Mouse (Mus musculus) A20 (cell line): Measurements from ENCODE around the gene Olfr877.

ENCODE experiments used
- DNase-seq: peaks from one replicate; pipeline ENCODE4 v3.0.0-alpha.2; 2011; ENCODE audit warnings: low read depth, low spot score

Olfr877 gene

DNA sequence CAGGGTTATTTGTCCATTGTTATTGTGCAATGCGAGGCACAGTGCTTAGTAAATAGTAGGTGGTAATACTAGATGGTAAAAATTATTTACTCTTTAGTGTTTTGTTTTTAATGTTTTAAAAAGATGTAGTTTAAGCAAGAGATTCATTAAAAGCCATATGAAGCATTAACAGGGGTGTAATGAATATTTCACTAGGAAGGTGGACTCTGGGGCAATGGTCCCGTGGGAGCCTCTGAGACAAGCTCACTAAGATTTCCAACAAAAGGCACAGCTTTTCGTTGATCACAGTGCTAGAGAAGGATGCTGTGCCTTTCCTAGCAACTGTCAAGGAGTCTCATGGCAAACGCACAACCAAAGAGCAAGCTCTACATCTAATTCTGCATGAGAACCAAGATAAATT lies at the start of gene Olfr877:
TSS of gene Olfr877 (plus strand) at position 301 of the 400 bp plus-strand sequence.
- no peak for DNase-seq

- DNase-seq, result no peak
Measured at GRCm38 (mm10) chr9:37807235-37807634, 46.8 kb upstream of the Olfr877 start.

GRCm38 (mm10) chr9:37808456-37808855 lies 45.6 kb upstream of the Olfr877 start:
- DNase-seq, result no peak

- DNase-seq, result no peak
Measured at GRCm38 (mm10) chr9:37808976-37809375, 45.1 kb upstream of the Olfr877 start.

DNA sequence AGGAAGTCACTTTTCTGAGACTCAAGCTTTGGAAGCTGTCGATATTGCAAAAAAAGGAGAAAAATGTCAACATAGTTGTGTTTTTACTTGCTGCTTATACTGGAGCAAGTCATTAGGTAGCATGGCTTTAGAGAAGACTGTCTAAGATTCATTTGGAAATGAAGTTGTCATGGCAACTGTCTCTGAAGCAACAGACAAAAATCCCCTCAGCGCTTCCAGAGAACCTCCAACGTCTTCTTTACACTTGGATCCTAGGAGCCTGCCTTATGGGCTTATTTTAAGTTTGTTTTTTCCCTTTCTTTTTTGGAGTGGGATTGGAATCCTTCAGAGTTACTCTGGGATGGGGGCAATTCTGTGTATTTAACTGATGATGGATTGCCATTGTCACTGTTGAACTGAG lies 39.4 kb upstream of the Olfr877 start:
- DNase-seq, result no peak

DNA sequence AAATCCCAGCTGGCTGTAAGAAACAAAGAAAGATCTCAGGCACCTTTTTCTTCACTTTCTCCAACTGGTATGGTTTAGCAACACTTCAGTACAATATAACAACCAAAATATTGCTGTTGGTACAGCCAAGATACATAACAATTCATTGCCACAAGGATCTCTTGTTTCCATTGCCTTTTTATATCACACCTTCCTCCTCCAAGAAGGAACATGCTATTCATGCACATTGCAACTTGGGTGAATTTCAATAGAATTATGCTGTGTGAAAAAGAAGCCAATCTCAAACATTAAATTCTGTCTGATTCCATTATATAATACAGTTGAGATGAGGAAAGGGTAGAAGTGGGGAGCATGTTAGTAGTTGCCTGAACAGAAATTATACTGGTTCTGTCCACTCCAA lies 24.2 kb upstream of the Olfr877 start:
- no peak for DNase-seq

DNA sequence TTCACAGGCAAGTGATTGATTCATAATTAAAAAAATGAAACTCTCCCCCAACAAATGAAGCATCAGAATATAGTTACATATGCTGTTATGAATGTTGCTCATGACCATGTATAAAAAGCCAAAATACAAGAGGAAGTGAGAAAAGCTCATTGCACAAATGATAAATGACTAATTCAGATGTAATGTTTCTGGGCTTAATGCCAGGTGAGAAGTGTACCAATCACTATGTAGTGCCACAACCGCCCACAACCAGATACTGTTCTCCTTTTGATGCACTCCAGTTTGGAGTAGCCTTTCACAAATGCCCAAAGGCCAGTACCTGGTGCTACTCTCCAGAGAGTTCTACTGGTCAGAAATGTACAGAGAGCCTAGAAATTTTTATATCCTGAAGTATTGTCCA lies 20.7 kb upstream of the Olfr877 start:
- DNase-seq, result no peak

GRCm38 (mm10) chr9:37849267-37849666 lies 4.8 kb upstream of the Olfr877 start:
- DNase-seq, result no peak

- no peak for DNase-seq
Measured at GRCm38 (mm10) chr9:37863325-37863724, 9.3 kb downstream of the Olfr877 start.

DNA sequence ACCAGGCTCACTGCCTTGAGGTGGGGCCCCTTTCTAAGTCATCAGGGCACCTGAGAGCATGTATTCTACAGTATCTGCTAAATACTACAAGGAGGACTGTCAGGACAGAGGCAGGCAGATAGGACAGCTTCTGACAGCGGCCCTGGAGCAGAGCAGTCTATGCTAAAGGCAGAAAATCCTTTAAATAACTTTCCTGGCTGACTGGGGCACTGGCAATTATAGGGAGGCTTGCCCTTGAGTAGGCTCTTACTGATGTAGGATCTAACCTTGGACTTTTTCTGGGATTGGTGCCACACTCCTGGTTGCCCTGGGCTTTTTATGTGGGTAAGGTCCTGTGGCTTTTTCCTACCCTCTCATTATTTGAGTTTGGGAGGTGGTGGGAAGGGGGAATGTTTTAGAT lies 16.2 kb downstream of the Olfr877 start:
- DNase-seq, result no peak

GRCm38 (mm10) chr9:37871097-37871496 lies 17.0 kb downstream of the Olfr877 start:
- no peak for DNase-seq

DNA sequence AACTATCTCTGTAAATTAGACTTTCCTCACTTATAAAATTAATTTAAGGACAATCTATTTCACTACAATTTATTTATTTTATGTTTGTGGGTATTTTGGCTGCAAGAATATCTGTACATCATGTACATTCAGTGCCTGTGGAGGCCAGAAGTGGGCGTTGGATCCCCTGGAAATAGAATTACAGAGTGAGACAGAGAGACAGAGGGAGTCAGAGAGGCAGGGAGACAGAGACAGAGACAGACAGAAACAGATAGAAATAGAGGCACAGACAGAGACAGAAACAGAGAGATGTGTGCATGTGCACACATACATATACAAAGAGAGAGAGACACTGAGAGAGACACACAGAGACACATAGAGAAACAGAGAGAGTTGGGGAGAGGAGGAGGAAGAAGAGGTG lies 17.5 kb downstream of the Olfr877 start:
- DNase-seq, result no peak

DNA sequence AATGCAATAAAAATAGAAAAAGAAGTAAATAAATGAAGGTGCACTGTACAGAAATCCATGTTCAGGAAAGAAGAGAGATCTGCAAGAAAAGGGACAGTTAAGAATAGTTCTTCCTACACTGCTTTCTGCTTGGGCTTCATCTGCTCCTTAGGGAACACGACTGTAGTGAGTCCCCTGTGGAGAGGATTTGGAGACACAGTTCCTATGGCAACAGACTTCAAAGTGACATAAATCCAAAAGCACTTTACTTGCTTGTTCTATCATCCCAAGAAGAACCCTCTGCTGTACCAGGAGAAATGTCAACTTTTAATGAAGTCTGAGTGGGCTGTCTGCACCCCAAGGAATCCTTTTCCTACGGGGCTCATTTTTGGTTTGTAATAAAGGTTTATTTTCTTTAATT lies 36.9 kb downstream of the Olfr877 start:
- DNase-seq, result no peak

DNA sequence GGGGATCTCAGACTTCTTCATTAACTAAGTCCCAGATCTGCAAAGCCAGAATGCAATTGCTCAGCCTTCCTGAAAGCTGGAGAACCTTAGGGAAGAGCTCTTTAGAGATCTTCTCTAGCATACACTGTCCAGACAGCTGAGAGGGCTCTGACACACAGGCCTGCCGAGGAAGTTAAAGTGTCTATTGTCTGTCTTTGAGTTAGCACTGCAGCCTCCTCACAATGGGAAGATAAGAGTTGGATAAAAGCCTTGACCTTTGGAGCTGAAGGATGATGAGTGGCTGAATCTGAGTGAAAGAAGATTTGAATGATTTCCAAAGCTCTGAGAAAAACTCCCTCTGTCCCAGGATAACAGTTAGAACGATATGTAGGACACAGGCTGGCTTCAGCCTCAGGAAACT lies 42.6 kb downstream of the Olfr877 start, which contains the start of gene Olfr145:
TSS of gene Olfr145 (plus strand) at position 64 of the 400 bp plus-strand sequence.
- DNase-seq, result no peak

- no peak for DNase-seq
Measured at GRCm38 (mm10) chr9:37905555-37905954, 51.5 kb downstream of the Olfr877 start.
